8 mouse cellular contexts compared by ENCODE assay signal in the genomic region with DNA sequence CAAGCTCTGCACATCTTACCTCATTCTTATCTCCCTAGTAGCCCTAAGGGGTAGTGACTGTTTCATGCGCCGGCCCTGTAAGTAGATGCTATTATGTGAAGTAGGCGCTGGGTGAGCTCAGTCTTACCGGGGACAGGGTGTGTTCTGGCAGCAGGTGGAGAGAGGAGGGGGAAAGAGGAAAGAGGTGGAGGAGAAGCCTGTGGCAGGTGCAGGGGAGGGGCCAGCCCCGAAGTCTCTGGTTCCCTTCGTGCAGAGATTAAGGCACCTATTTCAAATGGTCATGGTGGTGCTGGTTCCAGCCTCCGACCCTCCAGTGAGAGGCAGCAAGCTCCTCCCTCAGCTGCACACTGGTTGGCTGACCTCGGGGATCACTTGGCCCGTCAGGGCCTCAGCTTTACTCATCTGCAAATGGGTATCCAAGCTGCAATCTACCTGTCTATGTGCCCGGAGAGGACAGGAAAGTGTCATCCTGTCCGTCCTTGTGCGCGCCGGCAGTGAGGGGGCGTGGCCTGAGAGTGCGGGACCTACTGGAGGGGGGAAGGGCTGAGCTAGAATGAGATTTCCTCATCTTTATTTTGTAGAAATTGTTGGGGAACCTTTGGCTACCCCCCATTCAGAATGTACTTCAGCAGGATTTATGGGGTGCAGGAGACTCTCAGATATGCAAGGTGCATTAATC. TPM values are rescaled to one million over a fixed set of nuclear protein-coding genes. Genes with fewer than 3 reads are reported as not detected.
DNase-seq lines count a peak whose midpoint lies in the region; ATAC-seq and TF ChIP-seq lines count a peak whose summit lies in the region.

No protein-coding gene starts in this region.

- DNase-seq in CD4-positive, CD25-positive, alpha-beta regulatory T cell, adult 2 months (ENCODE audit: low read depth, low spot score), result peak; percentile 15
- no peak for DNase-seq in embryonic facial prominence, embryonic 11.5 days (ENCODE audit: low spot score)
- no peak for DNase-seq in limb, embryonic 10.5 days (ENCODE audit: low spot score)
- no peak for DNase-seq in cerebellum, adult 2 months
- DNase-seq in embryo, embryonic 11 days, result no peak
- DNase-seq in frontal cortex, postnatal 25 days (ENCODE audit: low spot score in 2 of 2), result no peak

- no peak for TF ChIP-seq POLR2A in cerebellum, adult 2 months (IDR thresholded peaks at IDR 0.05; ENCODE audit: borderline replicate concordance, insufficient read depth, low read length)

- no peak for ATAC-seq in CD4-positive, CD25-positive, alpha-beta regulatory T cell, adult 4 months
- 0 out of 2 replicates have a peak, but pooled peaks have one; percentile 29 for ATAC-seq in embryonic facial prominence, embryonic 11.5 days (replicated peaks; ENCODE audit: insufficient number of reproducible peaks, low FRiP score, low TSS enrichment, low read depth)
- ATAC-seq in midbrain, embryonic 16.5 days, result no peak

- no peaks in the 10 kb centered on the region for H3K9me3 ChIP-seq in embryonic facial prominence, embryonic 11.5 days (replicated peaks; ENCODE audit: control insufficient read depth, low read length)
- H3K9me3 ChIP-seq in limb, embryonic 10.5 days (replicated peaks), result no peaks in the 10 kb centered on the region
- H3K9me3 ChIP-seq in midbrain, embryonic 16.5 days (replicated peaks; ENCODE audit: control insufficient read depth, low read length, poor library complexity, severe bottlenecking), result no peaks in the 10 kb centered on the region

- no peak for TF ChIP-seq CTCF in cerebellum, adult 2 months (IDR thresholded peaks at IDR 0.05; ENCODE audit: borderline replicate concordance, insufficient read depth, low read depth, low read length)

- no peaks in the 10 kb centered on the region for H3K36me3 ChIP-seq in embryonic facial prominence, embryonic 11.5 days (replicated peaks; ENCODE audit: control insufficient read depth, insufficient read depth, low read depth, low read length)
- no peaks in the 10 kb centered on the region for H3K36me3 ChIP-seq in limb, embryonic 10.5 days
- no peaks in the 10 kb centered on the region for H3K36me3 ChIP-seq in midbrain, embryonic 16.5 days (ENCODE audit: control insufficient read depth, insufficient read depth, low read length)

- no peak overlapping the region for H3K27ac ChIP-seq in embryonic facial prominence, embryonic 11.5 days (replicated peaks; ENCODE audit: low read depth, low read length)
- no peak overlapping the region for H3K27ac ChIP-seq in limb, embryonic 10.5 days
- no peak overlapping the region for H3K27ac ChIP-seq in midbrain, embryonic 16.5 days (ENCODE audit: low read length)
- no peak overlapping the region for H3K27ac ChIP-seq in cerebellum, adult 2 months (ENCODE audit: insufficient read depth, low read length)

- H3K4me3 ChIP-seq in embryonic facial prominence, embryonic 11.5 days (ENCODE audit: low read depth, low read length), result no peak overlapping the region
- peak overlapping the region; percentile 37 for H3K4me3 ChIP-seq in limb, embryonic 10.5 days
- no peak overlapping the region for H3K4me3 ChIP-seq in midbrain, embryonic 16.5 days (ENCODE audit: low read depth, low read length)
- H3K4me3 ChIP-seq in cerebellum, adult 2 months (replicated peaks; ENCODE audit: insufficient read depth, low read depth, low read length), result no peak overlapping the region

- H3K9ac ChIP-seq in embryonic facial prominence, embryonic 11.5 days (replicated peaks; ENCODE audit: low read length), result no peak overlapping the region
- no peak overlapping the region; the same call in 1 of the 2 replicates for H3K9ac ChIP-seq in midbrain, embryonic 16.5 days (ENCODE audit: low read depth, low read length)

- H3K4me1 ChIP-seq in embryonic facial prominence, embryonic 11.5 days (ENCODE audit: control insufficient read depth, insufficient read depth, low read length), result no peaks in the 10 kb centered on the region
- H3K4me1 ChIP-seq in limb, embryonic 10.5 days, result peaks cover 14% of the 10 kb centered on the region
- no peaks in the 10 kb centered on the region for H3K4me1 ChIP-seq in midbrain, embryonic 16.5 days (ENCODE audit: control insufficient read depth, insufficient read depth, low read length)
- H3K4me1 ChIP-seq in cerebellum, adult 2 months (ENCODE audit: control insufficient read depth, insufficient read depth, low read length), result no peaks in the 10 kb centered on the region

- peak overlapping the region; percentile 28 for H3K4me2 ChIP-seq in embryonic facial prominence, embryonic 11.5 days (ENCODE audit: low read depth, low read length)
- H3K4me2 ChIP-seq in midbrain, embryonic 16.5 days (ENCODE audit: low read length), result peak overlapping the region; percentile 34; the same call in 1 of the 2 replicates

- 17% methylated on average over 16 of the region's 16 CpGs for WGBS in embryonic facial prominence, embryonic 11.5 days
- 18% methylated on average over 16 of the region's 16 CpGs for WGBS in limb, embryonic 10.5 days
- WGBS in midbrain, embryonic 16.5 days, result 23% methylated on average over 16 of the region's 16 CpGs
- WGBS in cerebellum, adult 2 months, result 24% methylated on average over 16 of the region's 16 CpGs

- no peaks in the 10 kb centered on the region for H3K27me3 ChIP-seq in embryonic facial prominence, embryonic 11.5 days (ENCODE audit: control insufficient read depth, insufficient read depth, low read length)
- peaks cover 13% of the 10 kb centered on the region for H3K27me3 ChIP-seq in limb, embryonic 10.5 days (ENCODE audit: low read depth, poor library complexity, severe bottlenecking)
- H3K27me3 ChIP-seq in midbrain, embryonic 16.5 days (ENCODE audit: control insufficient read depth, insufficient read depth, low read depth, low read length), result no peaks in the 10 kb centered on the region
- H3K27me3 ChIP-seq in cerebellum, adult 2 months (ENCODE audit: control insufficient read depth, insufficient read depth, low read length), result no peaks in the 10 kb centered on the region; the same call in 1 of the 2 replicates

RNA-seq across cellular contexts. Expression of gene Capn8, which starts 20.5 kb away (rescaled TPM):
- not detected for polyA plus RNA-seq in CD4-positive, CD25-positive, alpha-beta regulatory T cell, adult 4 months (2017; shearing (Covaris generic))
- not detected in 2 replicates for polyA plus RNA-seq in embryonic facial prominence, embryonic 11.5 days (2014; fragmentation: Nextera tagmentation; extraction: Ambion mirVana)
- 0.06 TPM in 1 of 2 replicates, not detected in the other for polyA plus RNA-seq in limb, embryonic 10.5 days (2016; fragmentation: Nextera tagmentation; extraction: Ambion mirVana)
- polyA plus RNA-seq in midbrain, embryonic 16.5 days (2015; fragmentation: Nextera tagmentation; extraction: Ambion mirVana), result 0.14 and 0.21 TPM in 2 replicates
- polyA plus RNA-seq in cerebellum, adult 2 months (2012; rRNA removed), result 0.03 and 0.08 TPM in 2 replicates
